13 mouse cellular contexts compared by ENCODE assay signal in the genomic region with DNA sequence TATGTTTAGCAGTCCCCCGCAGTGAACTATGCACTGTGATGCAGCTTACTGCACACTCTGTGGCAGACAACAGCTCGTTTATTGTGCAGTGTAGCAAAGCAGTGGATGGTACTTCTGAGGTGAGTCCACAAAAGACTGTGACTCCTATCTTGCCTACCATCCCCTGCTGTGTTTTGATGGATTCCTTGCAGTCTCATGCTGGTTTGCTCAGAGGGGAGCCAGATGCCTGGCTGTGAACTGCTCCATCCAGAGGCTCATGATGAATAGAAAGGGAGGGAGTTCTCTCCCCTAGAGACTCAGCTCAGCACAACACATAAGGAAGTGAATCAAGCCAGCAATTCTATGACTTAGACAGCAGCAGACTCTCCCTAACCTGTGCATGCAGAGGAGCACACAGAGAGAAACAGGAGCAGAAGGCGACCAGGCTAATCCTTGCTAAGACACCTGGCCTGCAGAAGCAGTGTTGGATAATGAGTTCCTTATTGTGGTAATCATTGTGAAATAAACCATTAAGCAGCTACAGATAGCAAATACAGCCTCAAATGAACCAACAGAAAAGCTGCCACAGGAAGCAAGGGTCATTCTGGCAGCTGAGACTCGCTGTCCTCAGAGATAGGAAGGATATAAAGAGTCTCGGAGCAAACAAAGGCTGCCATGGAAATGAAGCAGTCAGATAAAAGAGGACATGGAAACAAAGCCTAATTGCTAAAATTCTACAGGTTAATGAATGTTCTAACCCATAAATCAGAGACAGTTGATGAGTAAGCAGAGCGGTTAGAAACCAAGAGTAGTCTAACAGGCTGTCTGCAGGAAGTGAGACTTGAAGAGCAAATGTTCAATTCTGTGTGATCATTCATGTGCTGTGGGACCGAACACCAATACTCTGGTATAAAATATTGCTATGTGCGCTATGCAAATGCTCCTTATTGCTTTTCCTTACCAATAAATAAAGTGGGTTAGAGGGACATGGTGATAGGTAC.
DNase-seq lines count a peak whose midpoint lies in the region; ATAC-seq lines count a peak whose summit lies in the region.
"Had no signal": no experiment of that assay in that cellular context is flagged by ENCODE, and none has a peak within 500 bp of the region (broad histone marks: within the 10 kb centered on the region; RNA-seq: fewer than 3 reads in every experiment).

No protein-coding gene starts in this region.

- H3K4me3 ChIP-seq in embryonic facial prominence, embryonic 14.5 days (ENCODE audit: low read depth, low read length) = no peak overlapping the region
- no peak overlapping the region for H3K4me3 ChIP-seq in embryonic facial prominence, embryonic 10.5 days
- H3K4me3 ChIP-seq in hindbrain, embryonic 10.5 days = no peak overlapping the region
- H3K4me3 ChIP-seq in midbrain, embryonic 13.5 days (replicated peaks) = no peak overlapping the region

- 54% methylated on average over 8 of the region's 8 CpGs for WGBS in embryonic facial prominence, embryonic 14.5 days
- 51% methylated on average over 8 of the region's 8 CpGs for WGBS in embryonic facial prominence, embryonic 10.5 days
- WGBS in hindbrain, embryonic 10.5 days = 44% methylated on average over 8 of the region's 8 CpGs
- 41% methylated on average over 8 of the region's 8 CpGs for WGBS in midbrain, embryonic 13.5 days

- H3K27me3 ChIP-seq in embryonic facial prominence, embryonic 14.5 days (replicated peaks; ENCODE audit: control insufficient read depth, insufficient read depth, low read length) = no peaks in the 10 kb centered on the region
- no peaks in the 10 kb centered on the region for H3K27me3 ChIP-seq in embryonic facial prominence, embryonic 10.5 days (replicated peaks; ENCODE audit: low read depth, poor library complexity, severe bottlenecking)
- no peaks in the 10 kb centered on the region for H3K27me3 ChIP-seq in hindbrain, embryonic 10.5 days (ENCODE audit: insufficient read depth, poor library complexity, severe bottlenecking)
- no peaks in the 10 kb centered on the region for H3K27me3 ChIP-seq in midbrain, embryonic 13.5 days

- intact Hi-C loops in left cerebral cortex, postnatal 36 days (cut with DNase I) = no loop called here

- ATAC-seq in embryonic facial prominence, embryonic 14.5 days (ENCODE audit: low read depth) = 0 out of 2 replicates have a peak, but pooled peaks have one; percentile 41
- peak; percentile 79 for ATAC-seq in midbrain, embryonic 13.5 days

- no peak overlapping the region for H3K9ac ChIP-seq in embryonic facial prominence, embryonic 14.5 days (ENCODE audit: low read depth, low read length)
- H3K9ac ChIP-seq in midbrain, embryonic 13.5 days (replicated peaks) = no peak overlapping the region

- no peak overlapping the region for H3K4me2 ChIP-seq in embryonic facial prominence, embryonic 14.5 days (ENCODE audit: low read depth, low read length)
- no peak overlapping the region for H3K4me2 ChIP-seq in midbrain, embryonic 13.5 days (replicated peaks)

- H3K9me3 ChIP-seq in embryonic facial prominence, embryonic 14.5 days (ENCODE audit: control insufficient read depth, low read length) = no peaks in the 10 kb centered on the region
- H3K9me3 ChIP-seq in embryonic facial prominence, embryonic 10.5 days = no peaks in the 10 kb centered on the region
- H3K9me3 ChIP-seq in hindbrain, embryonic 10.5 days = no peaks in the 10 kb centered on the region
- H3K9me3 ChIP-seq in midbrain, embryonic 13.5 days = no peaks in the 10 kb centered on the region

- no peak overlapping the region for H3K27ac ChIP-seq in embryonic facial prominence, embryonic 14.5 days (replicated peaks; ENCODE audit: low read depth, low read length)
- H3K27ac ChIP-seq in embryonic facial prominence, embryonic 10.5 days (replicated peaks) = no peak overlapping the region
- H3K27ac ChIP-seq in hindbrain, embryonic 10.5 days = peak overlapping the region; percentile 41; the same call in 1 of the 2 replicates
- peak overlapping the region; percentile 49; the same call in 1 of the 2 replicates for H3K27ac ChIP-seq in midbrain, embryonic 13.5 days

- H3K4me1 ChIP-seq in embryonic facial prominence, embryonic 14.5 days (ENCODE audit: control insufficient read depth, insufficient read depth, low read length) = 0 out of 2 replicates have a peak, but pooled peaks cover 3% of the 10 kb centered on the region
- H3K4me1 ChIP-seq in embryonic facial prominence, embryonic 10.5 days = peaks cover 8% of the 10 kb centered on the region; the same call in 1 of the 2 replicates
- H3K4me1 ChIP-seq in hindbrain, embryonic 10.5 days (replicated peaks) = peaks cover 13% of the 10 kb centered on the region
- peaks cover 12% of the 10 kb centered on the region for H3K4me1 ChIP-seq in midbrain, embryonic 13.5 days (replicated peaks)

- peak; percentile 13 for DNase-seq in embryonic facial prominence, embryonic 14.5 days (ENCODE audit: low spot score)
- no peak for DNase-seq in embryonic facial prominence, embryonic 10.5 days (ENCODE audit: low spot score)
- peak; percentile 10 for DNase-seq in ES-CJ7 (ENCODE audit: low read depth, low spot score)
- peak; percentile 5 for DNase-seq in hindbrain, embryonic 10.5 days (ENCODE audit: low spot score)
- no peak for DNase-seq in thymus, postnatal 25 days
- DNase-seq in left cerebral cortex, postnatal 36 days (ENCODE audit: low spot score in 2 of 2) = no peak
- no peak for DNase-seq in layer of hippocampus, postnatal 25 days (ENCODE audit: extremely low spot score in 1 of 2, low spot score in 1 of 2)
- DNase-seq: B cell, adult 2 months; cerebellum, postnatal 36 days; gastrocnemius, postnatal 25 days; layer of hippocampus, adult 9-11 months; lung, adult 2 months had no signal

- no peaks in the 10 kb centered on the region for H3K36me3 ChIP-seq in embryonic facial prominence, embryonic 14.5 days (ENCODE audit: control insufficient read depth, insufficient read depth, low read length)
- no peaks in the 10 kb centered on the region for H3K36me3 ChIP-seq in embryonic facial prominence, embryonic 10.5 days (replicated peaks)
- no peaks in the 10 kb centered on the region for H3K36me3 ChIP-seq in hindbrain, embryonic 10.5 days
- H3K36me3 ChIP-seq in midbrain, embryonic 13.5 days = no peaks in the 10 kb centered on the region

Comparison
In these comparisons a context has a peak if more than half of its experiments do, and no peak if none do; other contexts are left out.
1. DNase-seq: peak in embryonic facial prominence, embryonic 14.5 days (single experiment), ES-CJ7 (single experiment) and hindbrain, embryonic 10.5 days (single experiment); none in embryonic facial prominence, embryonic 10.5 days (single experiment), thymus, postnatal 25 days (single experiment), left cerebral cortex, postnatal 36 days (0 of 2) and layer of hippocampus, postnatal 25 days (0 of 2).
2. H3K27ac ChIP-seq: peak in hindbrain, embryonic 10.5 days (single experiment) and midbrain, embryonic 13.5 days (single experiment); none in embryonic facial prominence, embryonic 14.5 days (single experiment) and embryonic facial prominence, embryonic 10.5 days (single experiment).